Mouse (Mus musculus): ENCODE data around the gene Slc9b2. TPM values are rescaled to one million over a fixed set of nuclear protein-coding genes. Genes with fewer than 3 reads are reported as not detected.

Slc9b2 gene
- polyA plus RNA-seq, 2 experiments, result 3.5 to 3.8 TPM

DNA sequence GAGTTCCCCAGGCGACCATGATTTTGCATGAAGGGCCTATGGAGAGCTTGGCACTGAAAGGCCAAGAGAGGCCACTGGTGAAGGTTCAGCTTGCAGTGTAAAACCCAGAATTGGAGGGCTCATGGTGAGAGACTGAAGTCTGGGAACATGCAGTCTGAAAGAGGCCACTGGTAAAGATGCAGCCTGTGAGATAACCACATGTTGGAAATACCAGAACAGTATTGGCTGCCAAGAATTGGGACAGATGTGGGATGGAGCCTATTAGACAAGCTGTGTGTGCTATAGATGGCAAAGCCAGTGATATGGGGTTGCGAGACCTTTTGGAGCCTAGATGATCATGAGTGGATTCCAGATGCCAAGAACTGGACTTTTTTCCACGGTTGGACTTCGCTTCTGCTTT is 72.4 kb downstream of the Slc9b2 start:
- TF ChIP-seq POLR2A (IDR thresholded peaks at IDR 0.05; ENCODE audit: borderline replicate concordance, extremely low read depth, insufficient read depth, insufficient read length), result no peak
- no peaks in the 10 kb centered on the region for H3K27me3 ChIP-seq (ENCODE audit: control insufficient read depth, insufficient read depth, low read length)
- H3K36me3 ChIP-seq (ENCODE audit: control insufficient read depth, insufficient read depth, low read length), result no peaks in the 10 kb centered on the region
- no peak for DNase-seq (ENCODE audit: low spot score)
- no peak overlapping the region for H3K4me3 ChIP-seq (replicated peaks; ENCODE audit: low read length)
- no peaks in the 10 kb centered on the region for H3K9me3 ChIP-seq (ENCODE audit: control insufficient read depth, low read length)
- ATAC-seq (ENCODE audit: low FRiP score, low read depth), result no peak
- H3K27ac ChIP-seq (replicated peaks; ENCODE audit: low read depth, low read length), result no peak overlapping the region
- 92% methylated on average over 4 of the region's 4 CpGs for WGBS
- no peak overlapping the region for H3K9ac ChIP-seq (ENCODE audit: low read depth, low read length, severe bottlenecking)
- H3K4me1 ChIP-seq (ENCODE audit: control insufficient read depth, insufficient read depth, low read length), result no peaks in the 10 kb centered on the region
- no peak overlapping the region for H3K4me2 ChIP-seq (replicated peaks; ENCODE audit: low read depth, low read length, severe bottlenecking)

DNA sequence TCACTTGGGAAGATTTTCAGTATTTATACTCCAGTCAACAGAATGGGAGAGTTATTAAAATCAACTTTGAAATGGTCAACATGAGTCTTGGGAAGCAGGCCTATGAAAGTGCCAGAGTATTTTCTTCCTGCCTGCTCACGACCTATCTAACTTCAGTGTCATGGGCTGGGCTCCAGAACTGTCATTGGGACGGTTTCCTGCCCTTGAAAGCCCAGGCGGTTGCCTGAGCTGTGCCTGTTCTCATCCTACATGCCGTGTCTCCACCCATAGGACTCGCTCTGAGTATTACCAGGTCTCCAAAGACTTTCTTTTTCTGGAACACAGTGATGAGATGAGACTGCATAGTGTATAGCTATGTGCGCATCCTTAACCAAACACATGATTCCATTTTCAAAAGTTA is 85.7 kb downstream of the Slc9b2 start:
- H3K9ac ChIP-seq (ENCODE audit: low read depth, low read length, severe bottlenecking), result no peak overlapping the region
- H3K4me3 ChIP-seq (replicated peaks; ENCODE audit: low read length), result no peak overlapping the region
- TF ChIP-seq POLR2A (IDR thresholded peaks at IDR 0.05; ENCODE audit: borderline replicate concordance, extremely low read depth, insufficient read depth, insufficient read length), result no peak
- no peaks in the 10 kb centered on the region for H3K4me1 ChIP-seq (ENCODE audit: control insufficient read depth, insufficient read depth, low read length)
- ATAC-seq (ENCODE audit: low FRiP score, low read depth) (no peak), DNase-seq (ENCODE audit: low spot score) (no peak)
- WGBS, result 77% methylated on average over 6 of the region's 6 CpGs
- H3K27ac ChIP-seq (replicated peaks; ENCODE audit: low read depth, low read length), result no peak overlapping the region
- H3K4me2 ChIP-seq (replicated peaks; ENCODE audit: low read depth, low read length, severe bottlenecking), result no peak overlapping the region
- no peaks in the 10 kb centered on the region for H3K36me3 ChIP-seq (ENCODE audit: control insufficient read depth, insufficient read depth, low read length)
- no peaks in the 10 kb centered on the region for H3K9me3 ChIP-seq (ENCODE audit: control insufficient read depth, low read length)
- no peaks in the 10 kb centered on the region for H3K27me3 ChIP-seq (ENCODE audit: control insufficient read depth, insufficient read depth, low read length)

Other genes starting within 250 kb of the Slc9b2 start
- 13.7 and 25.2 TPM in 2 replicates for gene Cenpe, start 95.2 kb upstream of the Slc9b2 start, polyA plus RNA-seq (2012; rRNA removed)
- gene Cenpe, start 95.2 kb upstream of the Slc9b2 start, polyA plus RNA-seq (2014; fragmentation: Nextera tagmentation; extraction: Ambion mirVana), result 26.8 and 27.0 TPM in 2 replicates
- gene Bdh2, start 26.5 kb upstream of the Slc9b2 start, polyA plus RNA-seq (2012; rRNA removed), result 11.6 and 12.2 TPM in 2 replicates
- gene Bdh2, start 26.5 kb upstream of the Slc9b2 start, polyA plus RNA-seq (2014; fragmentation: Nextera tagmentation; extraction: Ambion mirVana), result 16.8 and 24.9 TPM in 2 replicates
- gene Slc9b1, start 40.3 kb downstream of the Slc9b2 start, polyA plus RNA-seq (2012; rRNA removed), result 0.06 and 0.18 TPM in 2 replicates
- 0.47 TPM in 1 of 2 replicates, not detected in the other for gene Slc9b1, start 40.3 kb downstream of the Slc9b2 start, polyA plus RNA-seq (2014; fragmentation: Nextera tagmentation; extraction: Ambion mirVana)
- gene Cisd2, start 116.2 kb downstream of the Slc9b2 start, polyA plus RNA-seq (2012; rRNA removed), result 37.1 and 44.6 TPM in 2 replicates
- gene Cisd2, start 116.2 kb downstream of the Slc9b2 start, polyA plus RNA-seq (2014; fragmentation: Nextera tagmentation; extraction: Ambion mirVana), result 46.9 and 49.7 TPM in 2 replicates
- 376 and 429 TPM in 2 replicates for gene Ube2d3, start 130.4 kb downstream of the Slc9b2 start, polyA plus RNA-seq (2012; rRNA removed)
- gene Ube2d3, start 130.4 kb downstream of the Slc9b2 start, polyA plus RNA-seq (2014; fragmentation: Nextera tagmentation; extraction: Ambion mirVana), result 518 and 519 TPM in 2 replicates
- 3.3 and 4.2 TPM in 2 replicates for gene Manba, start 177.9 kb downstream of the Slc9b2 start, polyA plus RNA-seq (2012; rRNA removed)
- 6.5 and 7.6 TPM in 2 replicates for gene Manba, start 177.9 kb downstream of the Slc9b2 start, polyA plus RNA-seq (2014; fragmentation: Nextera tagmentation; extraction: Ambion mirVana)